Mouse (Mus musculus): Measurements from ENCODE around the gene Shpk. TPM values are rescaled to one million over a fixed set of nuclear protein-coding genes. Genes with fewer than 3 reads are reported as not detected.

The Shpk gene
- polyA plus RNA-seq, 1 experiment from 2014 or later, result 8.2 TPM

DNA sequence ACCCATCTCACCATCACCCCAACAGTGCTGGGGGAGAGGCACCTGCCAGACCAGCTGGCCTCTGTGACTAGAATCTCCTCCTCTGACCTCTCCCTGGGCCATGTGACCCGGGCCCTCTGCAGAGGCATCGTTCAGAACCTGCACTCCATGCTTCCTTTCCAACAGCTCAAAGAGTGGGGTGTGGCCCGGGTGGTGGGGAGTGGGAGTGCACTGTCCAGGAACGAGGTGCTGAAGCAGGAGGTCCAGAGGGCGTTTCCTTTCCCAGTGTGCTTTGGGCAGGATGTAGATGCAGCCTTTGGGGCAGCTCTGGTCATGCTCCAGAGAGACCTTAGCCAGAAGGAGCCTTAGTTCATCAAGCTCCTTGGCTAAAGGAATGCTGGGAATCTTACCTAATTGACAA lies 23.6 kb downstream of the Shpk start:
- Histone ChIP-seq H3K27ac (ENCODE audit: low read depth) (no peak overlapping the region), H3K36me3 (replicated peaks; ENCODE audit: insufficient read depth, low read length) (0 out of 2 replicates have a peak, but pooled peaks cover 9% of the 10 kb centered on the region), H3K9me3 (ENCODE audit: low read length) (no peaks in the 10 kb centered on the region), H3K9ac (replicated peaks) (no peak overlapping the region), H3K27me3 (ENCODE audit: insufficient read depth, low read length) (no peaks in the 10 kb centered on the region), H3K4me2 (ENCODE audit: low read depth, low read length) (no peak overlapping the region), H3K4me1 (ENCODE audit: insufficient read depth) (no peaks in the 10 kb centered on the region), H3K4me3 (ENCODE audit: low read depth, low read length) (no peak overlapping the region)
- 38% methylated on average over 5 of the region's 5 CpGs for WGBS (ENCODE audit: insufficient replicate concordance)
- TF ChIP-seq CTCF (IDR thresholded peaks at IDR 0.05; ENCODE audit: low read depth), result no peak
- TF ChIP-seq EP300 (IDR thresholded peaks at IDR 0.05; ENCODE audit: low read depth), result no peak
- ATAC-seq (no peak), DNase-seq (no peak)

GRCm38 (mm10) chr11:73223966-73224365 lies 24.7 kb downstream of the Shpk start:
- Histone ChIP-seq H3K36me3 (replicated peaks; ENCODE audit: insufficient read depth, low read length) (0 out of 2 replicates have a peak, but pooled peaks cover 9% of the 10 kb centered on the region), H3K4me3 (ENCODE audit: low read depth, low read length) (no peak overlapping the region), H3K9ac (replicated peaks) (no peak overlapping the region), H3K27ac (ENCODE audit: low read depth) (no peak overlapping the region), H3K4me1 (ENCODE audit: insufficient read depth) (no peaks in the 10 kb centered on the region), H3K4me2 (ENCODE audit: low read depth, low read length) (no peak overlapping the region), H3K27me3 (ENCODE audit: insufficient read depth, low read length) (no peaks in the 10 kb centered on the region), H3K9me3 (ENCODE audit: low read length) (no peaks in the 10 kb centered on the region)
- DNase-seq (peak; percentile 40), ATAC-seq (peak; percentile 62; the same call in 1 of the 2 replicates)
- TF ChIP-seq CTCF (IDR thresholded peaks at IDR 0.05; ENCODE audit: low read depth) (peak; percentile 62), EP300 (IDR thresholded peaks at IDR 0.05; ENCODE audit: low read depth) (no peak)
- WGBS (ENCODE audit: insufficient replicate concordance), result 48% methylated on average over 2 of the region's 2 CpGs

GRCm38 (mm10) chr11:73225856-73226255 lies 26.6 kb downstream of the Shpk start:
- TF ChIP-seq CTCF (IDR thresholded peaks at IDR 0.05; ENCODE audit: low read depth) (no peak), EP300 (IDR thresholded peaks at IDR 0.05; ENCODE audit: low read depth) (no peak)
- Histone ChIP-seq H3K4me2 (ENCODE audit: low read depth, low read length) (no peak overlapping the region), H3K9me3 (ENCODE audit: low read length) (no peaks in the 10 kb centered on the region), H3K27me3 (ENCODE audit: insufficient read depth, low read length) (no peaks in the 10 kb centered on the region), H3K4me3 (ENCODE audit: low read depth, low read length) (no peak overlapping the region), H3K27ac (ENCODE audit: low read depth) (no peak overlapping the region), H3K36me3 (replicated peaks; ENCODE audit: insufficient read depth, low read length) (0 out of 2 replicates have a peak, but pooled peaks cover 6% of the 10 kb centered on the region), H3K4me1 (ENCODE audit: insufficient read depth) (no peaks in the 10 kb centered on the region), H3K9ac (replicated peaks) (no peak overlapping the region)
- ATAC-seq, result no peak
- WGBS (ENCODE audit: insufficient replicate concordance), result 81% methylated on average over 6 of the region's 6 CpGs
- no peak for DNase-seq

GRCm38 (mm10) chr11:73228881-73229280 lies 29.6 kb downstream of the Shpk start:
- ATAC-seq, result no peak
- no peak for TF ChIP-seq EP300 (IDR thresholded peaks at IDR 0.05; ENCODE audit: low read depth)
- H3K27ac ChIP-seq (ENCODE audit: low read depth), result no peak overlapping the region

GRCm38 (mm10) chr11:73230081-73230480 lies 30.8 kb downstream of the Shpk start:
- Histone ChIP-seq H3K9me3 (ENCODE audit: low read length) (no peaks in the 10 kb centered on the region), H3K27me3 (ENCODE audit: insufficient read depth, low read length) (no peaks in the 10 kb centered on the region), H3K4me1 (ENCODE audit: insufficient read depth) (no peaks in the 10 kb centered on the region), H3K36me3 (replicated peaks; ENCODE audit: insufficient read depth, low read length) (no peaks in the 10 kb centered on the region), H3K4me3 (ENCODE audit: low read depth, low read length) (no peak overlapping the region), H3K27ac (ENCODE audit: low read depth) (no peak overlapping the region), H3K9ac (replicated peaks) (no peak overlapping the region), H3K4me2 (ENCODE audit: low read depth, low read length) (no peak overlapping the region)
- 76% methylated on average over 5 of the region's 5 CpGs for WGBS (ENCODE audit: insufficient replicate concordance)
- ATAC-seq (no peak), DNase-seq (no peak)
- TF ChIP-seq EP300 (IDR thresholded peaks at IDR 0.05; ENCODE audit: low read depth), result no peak
- no peak for TF ChIP-seq CTCF (IDR thresholded peaks at IDR 0.05; ENCODE audit: low read depth)

More at GRCm38 (mm10) chr11:73228881-73229280, 29.6 kb downstream of the Shpk start:
- no peaks in the 10 kb centered on the region for H3K36me3 ChIP-seq (replicated peaks; ENCODE audit: insufficient read depth, low read length)
- no peak for DNase-seq
- H3K4me2 ChIP-seq (ENCODE audit: low read depth, low read length), result no peak overlapping the region
- no peaks in the 10 kb centered on the region for H3K4me1 ChIP-seq (ENCODE audit: insufficient read depth)
- no peak overlapping the region for H3K9ac ChIP-seq (replicated peaks)
- H3K27me3 ChIP-seq (ENCODE audit: insufficient read depth, low read length), result no peaks in the 10 kb centered on the region
- 69% methylated on average over 5 of the region's 5 CpGs for WGBS (ENCODE audit: insufficient replicate concordance)
- H3K4me3 ChIP-seq (ENCODE audit: low read depth, low read length), result no peak overlapping the region
- H3K9me3 ChIP-seq (ENCODE audit: low read length), result no peaks in the 10 kb centered on the region

GRCm38 (mm10) chr11:73232513-73232912 lies 33.3 kb downstream of the Shpk start:
- Histone ChIP-seq H3K27me3 (ENCODE audit: insufficient read depth, low read length) (no peaks in the 10 kb centered on the region), H3K9ac (replicated peaks) (no peak overlapping the region), H3K36me3 (replicated peaks; ENCODE audit: insufficient read depth, low read length) (no peaks in the 10 kb centered on the region), H3K4me2 (ENCODE audit: low read depth, low read length) (no peak overlapping the region), H3K4me3 (ENCODE audit: low read depth, low read length) (no peak overlapping the region), H3K4me1 (ENCODE audit: insufficient read depth) (no peaks in the 10 kb centered on the region; the same call in 1 of the 2 replicates), H3K9me3 (ENCODE audit: low read length) (no peaks in the 10 kb centered on the region), H3K27ac (ENCODE audit: low read depth) (no peak overlapping the region)
- DNase-seq, result no peak
- 53% methylated on average over 2 of the region's 2 CpGs for WGBS (ENCODE audit: insufficient replicate concordance)
- no peak for ATAC-seq
- TF ChIP-seq EP300 (IDR thresholded peaks at IDR 0.05; ENCODE audit: low read depth), result no peak
- no peak for TF ChIP-seq CTCF (IDR thresholded peaks at IDR 0.05; ENCODE audit: low read depth)

GRCm38 (mm10) chr11:73233992-73234391 lies 34.7 kb downstream of the Shpk start, which contains the start of gene Trpv1:
Trpv1 (plus strand) TSS chr11:73234292.
- WGBS (ENCODE audit: insufficient replicate concordance), result 75% methylated on average over 5 of the region's 5 CpGs
- no peak for TF ChIP-seq EP300 (IDR thresholded peaks at IDR 0.05; ENCODE audit: low read depth)
- no peak for TF ChIP-seq CTCF (IDR thresholded peaks at IDR 0.05; ENCODE audit: low read depth)
- Histone ChIP-seq H3K4me3 (ENCODE audit: low read depth, low read length) (no peak within 1 kb of the TSS), H3K27ac (ENCODE audit: low read depth) (no peak within 1 kb of the TSS), H3K4me2 (ENCODE audit: low read depth, low read length) (no peak within 1 kb of the TSS), H3K36me3 (replicated peaks; ENCODE audit: insufficient read depth, low read length) (no peaks in the 10 kb centered on the region), H3K4me1 (ENCODE audit: insufficient read depth) (no peaks in the 10 kb centered on the region; the same call in 1 of the 2 replicates), H3K9ac (replicated peaks) (no peak within 1 kb of the TSS), H3K9me3 (ENCODE audit: low read length) (no peaks in the 10 kb centered on the region), H3K27me3 (ENCODE audit: insufficient read depth, low read length) (no peaks in the 10 kb centered on the region)
- DNase-seq, result no peak
- ATAC-seq, result no peak

All from liver, postnatal 0 days (tissue).